Mouse (Mus musculus) testis, adult 2 months (tissue): Measurements from ENCODE around the gene Cldn24. TPM values are rescaled to one million over a fixed set of nuclear protein-coding genes. Genes with fewer than 3 reads are reported as not detected.

Experiments used
- H3K27ac ChIP-seq: fragments of 200-500 bp; 2 replicates; pipeline ENCODE4 v1.5.1; 2012; ENCODE audit warnings: low read depth, low read length; ENCODE audit not compliant: control insufficient read depth, insufficient read depth
- H3K27me3 ChIP-seq: fragments of 200-500 bp; 2 replicates; pipeline ENCODE4 v1.6.1; 2012; ENCODE audit warnings: mild to moderate bottlenecking, low read length, moderate library complexity; ENCODE audit not compliant: control insufficient read depth, insufficient read depth
- H3K36me3 ChIP-seq: fragments of 200-500 bp; 2 replicates; pipeline ENCODE4 v1.6.1; 2012; ENCODE audit warnings: mild to moderate bottlenecking, low read length; ENCODE audit not compliant: control insufficient read depth, insufficient read depth
- H3K4me1 ChIP-seq: fragments of 200-500 bp; 2 replicates; pipeline ENCODE4 v1.6.1; 2012; ENCODE audit warnings: low read length; ENCODE audit not compliant: control insufficient read depth, insufficient read depth
- H3K4me3 ChIP-seq: fragments of 200-500 bp; 2 replicates; pipeline ENCODE4 v1.5.1; 2012; ENCODE audit warnings: low read depth, mild to moderate bottlenecking, low read length, moderate library complexity, mixed read lengths; ENCODE audit not compliant: control insufficient read depth
- CTCF ChIP-seq: fragments of 200-500 bp; IDR thresholded peaks from 2 replicates; pipeline ENCODE4 v1.5.1; 2012; ENCODE audit warnings: low read depth, mild to moderate bottlenecking, inconsistent platforms, low read length, moderate library complexity; ENCODE audit not compliant: control insufficient read depth, insufficient read depth, insufficient replicate concordance
- POLR2A ChIP-seq: fragments of 200-500 bp; IDR thresholded peaks from 2 replicates; pipeline ENCODE4 v1.6.1; 2012; ENCODE audit warnings: low read depth, mild to moderate bottlenecking, inconsistent platforms, low read length, moderate library complexity; ENCODE audit not compliant: control insufficient read depth
- polyA plus RNA-seq: library from polyadenylated mRNA; depleted of rRNA; stranded (reverse); fragments of >200 nt; gene quantifications from 2 replicates; pipeline ENCODE4 v1.2.3, GENCODE M21; 2012

Cldn24 gene
- polyA plus RNA-seq, 1 experiment = 0.59 TPM

- Histone ChIP-seq H3K36me3 (no peaks in the 10 kb centered on the region; the same call in none of the 2 replicates), H3K4me1 (no peaks in the 10 kb centered on the region), H3K27me3 (no peaks in the 10 kb centered on the region), H3K27ac (no peak overlapping the region), H3K4me3 (no peak overlapping the region)
- TF ChIP-seq CTCF = no peak
- no peak for TF ChIP-seq POLR2A
These were observed 5.0 kb downstream of the Cldn24 start for GRCm38 (mm10) chr8:47826911-47827310.

GRCm38 (mm10) chr8:47832616-47833015, 10.7 kb downstream of the Cldn24 start:
- no peaks in the 10 kb centered on the region for H3K27me3 ChIP-seq
- H3K36me3 ChIP-seq = no peaks in the 10 kb centered on the region; the same call in none of the 2 replicates
- TF ChIP-seq POLR2A (no peak), CTCF (no peak)
- no peak overlapping the region for H3K4me3 ChIP-seq
- no peak overlapping the region for H3K27ac ChIP-seq
- H3K4me1 ChIP-seq = no peaks in the 10 kb centered on the region

- H3K27ac ChIP-seq = no peak overlapping the region
- no peaks in the 10 kb centered on the region; the same call in 1 of the 2 replicates for H3K36me3 ChIP-seq
- no peaks in the 10 kb centered on the region for H3K4me1 ChIP-seq
- no peaks in the 10 kb centered on the region for H3K27me3 ChIP-seq
- H3K4me3 ChIP-seq = no peak overlapping the region
- TF ChIP-seq CTCF (no peak), POLR2A (no peak)
These were observed 12.0 kb downstream of the Cldn24 start for GRCm38 (mm10) chr8:47833944-47834343.

GRCm38 (mm10) chr8:47843063-47843462, 21.1 kb downstream of the Cldn24 start:
- H3K27me3 ChIP-seq = no peaks in the 10 kb centered on the region
- peaks cover 1% of the 10 kb centered on the region for H3K36me3 ChIP-seq
- H3K27ac ChIP-seq = no peak overlapping the region
- H3K4me3 ChIP-seq = no peak overlapping the region
- TF ChIP-seq CTCF (no peak), POLR2A (no peak)
- no peaks in the 10 kb centered on the region for H3K4me1 ChIP-seq

- H3K36me3 ChIP-seq = peaks cover 1% of the 10 kb centered on the region
- TF ChIP-seq CTCF (no peak), POLR2A (no peak)
- H3K4me1 ChIP-seq = no peaks in the 10 kb centered on the region
- H3K27me3 ChIP-seq = no peaks in the 10 kb centered on the region
- no peak overlapping the region for H3K4me3 ChIP-seq
- H3K27ac ChIP-seq = no peak overlapping the region
These were observed 21.7 kb downstream of the Cldn24 start for GRCm38 (mm10) chr8:47843651-47844050.

- Histone ChIP-seq H3K4me3 (no peak overlapping the region), H3K4me1 (no peaks in the 10 kb centered on the region), H3K36me3 (no peaks in the 10 kb centered on the region; the same call in none of the 2 replicates), H3K27me3 (no peaks in the 10 kb centered on the region), H3K27ac (no peak overlapping the region)
- TF ChIP-seq CTCF (no peak), POLR2A (no peak)
These were observed 24.0 kb downstream of the Cldn24 start for GRCm38 (mm10) chr8:47845956-47846355.

- Histone ChIP-seq H3K36me3 (no peaks in the 10 kb centered on the region; the same call in none of the 2 replicates), H3K4me1 (no peaks in the 10 kb centered on the region)
These were observed 25.2 kb downstream of the Cldn24 start for GRCm38 (mm10) chr8:47847161-47847560.

GRCm38 (mm10) chr8:47847931-47848330, 26.0 kb downstream of the Cldn24 start:
- no peak overlapping the region for H3K4me3 ChIP-seq
- no peak for TF ChIP-seq POLR2A
- no peak for TF ChIP-seq CTCF

More at GRCm38 (mm10) chr8:47847161-47847560, 25.2 kb downstream of the Cldn24 start:
- H3K27me3 ChIP-seq = no peaks in the 10 kb centered on the region
- TF ChIP-seq POLR2A (no peak), CTCF (no peak)
- no peak overlapping the region for H3K4me3 ChIP-seq
- no peak overlapping the region for H3K27ac ChIP-seq

More at GRCm38 (mm10) chr8:47847931-47848330, 26.0 kb downstream of the Cldn24 start:
- Histone ChIP-seq H3K27ac (no peak overlapping the region), H3K27me3 (no peaks in the 10 kb centered on the region), H3K4me1 (no peaks in the 10 kb centered on the region), H3K36me3 (no peaks in the 10 kb centered on the region; the same call in 1 of the 2 replicates)
